Mouse (Mus musculus): ENCODE data around the gene Xxylt1.

The Xxylt1 gene

DNA sequence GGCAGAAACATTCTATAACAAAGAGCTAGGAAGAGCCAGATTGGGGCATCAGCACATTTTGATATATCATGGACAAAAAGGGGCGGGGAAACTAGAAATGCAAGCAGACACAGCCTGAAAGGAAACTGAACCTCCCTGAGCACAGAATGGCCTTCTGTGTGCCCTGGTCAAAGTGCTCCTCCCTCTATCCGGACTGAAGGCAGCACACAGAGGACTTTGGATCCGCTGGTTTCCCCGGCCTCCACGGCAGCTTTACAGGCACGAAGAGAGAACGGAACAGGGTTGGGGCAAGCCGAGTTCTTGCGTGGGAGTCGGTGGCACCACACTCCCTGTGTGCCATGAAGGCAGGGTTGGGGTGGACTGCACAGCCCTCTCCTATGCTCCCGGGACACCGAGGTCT lies 121.5 kb downstream of the Xxylt1 start:
- no peak for DNase-seq (ENCODE audit: low read depth, low spot score)

DNA sequence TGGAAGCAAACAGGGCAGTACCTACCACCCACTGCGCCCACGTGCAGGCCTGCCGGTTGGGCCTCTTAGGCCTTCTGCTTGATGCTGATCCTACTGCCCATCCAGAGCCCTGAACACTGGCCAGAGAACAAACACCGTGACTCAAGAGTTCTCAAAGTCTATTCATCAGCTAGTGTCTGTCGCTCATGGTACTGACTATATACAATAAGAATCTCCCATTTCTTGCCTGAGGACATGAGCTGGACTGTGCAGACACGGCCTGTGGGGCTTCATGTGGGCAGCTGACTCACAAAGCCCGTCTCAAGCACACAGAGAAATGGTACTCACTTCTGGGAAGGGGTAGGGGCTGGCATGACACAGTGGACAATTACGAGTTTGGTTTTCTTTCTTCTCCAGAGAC lies 125.1 kb downstream of the Xxylt1 start:
- no peak for DNase-seq (ENCODE audit: low read depth, low spot score)

- no peak for DNase-seq (ENCODE audit: low read depth, low spot score)
Measured at GRCm38 (mm10) chr16:30948636-30949035, 132.6 kb downstream of the Xxylt1 start.

- no peak for DNase-seq (ENCODE audit: low read depth, low spot score)
Measured at GRCm38 (mm10) chr16:30948216-30948615, 133.0 kb downstream of the Xxylt1 start.

DNA sequence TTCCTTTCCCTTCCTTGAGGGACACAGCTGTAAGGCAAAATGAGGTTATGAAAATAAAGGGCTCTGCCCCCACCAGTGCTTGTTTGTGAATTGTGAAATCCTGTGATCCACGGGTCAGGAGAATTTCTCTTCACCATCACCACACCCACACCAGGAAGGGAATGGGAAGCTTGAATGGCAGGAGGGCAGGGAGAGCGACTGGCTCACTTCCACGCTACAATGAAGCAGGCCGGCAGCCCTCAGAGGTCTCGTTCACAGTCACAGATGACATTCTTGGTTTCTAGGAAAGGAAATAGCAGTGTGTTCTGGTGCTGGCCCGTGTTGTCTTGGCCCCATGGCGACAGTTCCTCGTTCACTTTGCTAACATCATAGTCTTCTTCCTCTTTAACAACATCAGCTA lies 136.3 kb downstream of the Xxylt1 start:
- no peak for DNase-seq (ENCODE audit: low read depth, low spot score)

DNA sequence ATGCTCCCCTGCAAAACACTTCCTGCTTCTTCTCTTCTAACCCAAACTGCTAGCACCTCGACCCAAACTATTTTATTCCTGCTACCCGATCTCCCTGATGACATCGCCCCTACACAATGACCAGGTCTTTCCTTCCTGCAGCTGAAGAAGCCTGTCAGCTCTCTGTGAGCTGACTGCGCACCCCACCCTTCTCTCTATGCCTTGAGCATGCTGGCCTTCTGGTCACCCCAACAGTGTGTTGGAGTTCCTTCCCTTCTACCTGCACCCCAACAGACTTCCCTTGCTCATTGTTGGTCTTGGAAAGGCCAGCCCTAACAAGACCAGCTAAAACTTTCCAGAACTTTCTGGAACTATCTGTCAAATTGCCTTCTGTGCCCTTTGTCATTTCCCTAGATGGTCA lies 137.3 kb downstream of the Xxylt1 start:
- DNase-seq (ENCODE audit: low read depth, low spot score): no peak

- DNase-seq (ENCODE audit: low read depth, low spot score): no peak
Measured at GRCm38 (mm10) chr16:30940699-30941098, 140.5 kb downstream of the Xxylt1 start.

DNA sequence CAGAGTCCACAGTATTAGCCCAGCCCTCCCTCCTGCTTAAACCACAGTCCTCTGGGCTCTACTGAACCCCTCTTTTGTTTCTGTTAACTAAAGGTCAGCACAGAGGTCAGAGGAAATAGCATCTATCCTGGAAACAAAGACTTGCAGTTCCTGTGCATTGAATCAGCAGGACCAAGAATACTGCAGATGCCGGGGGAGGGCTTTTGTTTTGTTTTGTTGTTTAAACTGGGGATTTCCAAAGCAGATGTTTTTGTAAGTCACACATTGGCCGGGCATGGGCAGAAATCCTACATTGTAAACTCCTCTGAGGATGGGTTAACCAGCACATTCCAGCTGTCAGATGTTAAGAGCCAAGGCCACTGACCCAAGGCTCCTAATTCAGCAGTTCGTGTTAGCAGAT lies 141.3 kb downstream of the Xxylt1 start:
- peak; percentile 44 for DNase-seq (ENCODE audit: low read depth, low spot score)

DNA sequence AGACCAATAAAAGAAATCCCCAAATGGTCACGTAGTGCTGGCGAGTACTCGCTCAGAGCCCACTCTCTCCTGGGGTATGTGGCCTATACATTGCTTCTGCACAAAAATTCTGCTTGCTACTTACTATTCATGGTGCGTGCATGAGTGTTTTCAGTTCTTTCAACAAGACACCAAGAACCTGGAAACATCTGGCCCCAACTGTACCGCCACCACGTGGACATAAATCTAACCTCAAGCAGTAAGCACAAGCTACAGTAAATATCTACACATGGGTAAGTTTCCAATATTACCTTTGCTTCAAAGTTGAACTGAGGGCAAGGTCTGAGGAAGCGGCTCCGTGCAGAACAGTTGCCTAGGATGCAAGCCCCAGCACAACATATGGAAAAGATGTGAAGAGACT lies 142.0 kb downstream of the Xxylt1 start:
- no peak for DNase-seq (ENCODE audit: low read depth, low spot score)

- no peak for DNase-seq (ENCODE audit: low read depth, low spot score)
Measured at GRCm38 (mm10) chr16:30938664-30939063, 142.6 kb downstream of the Xxylt1 start.

- DNase-seq (ENCODE audit: low read depth, low spot score): no peak
Measured at GRCm38 (mm10) chr16:30937665-30938064, 143.6 kb downstream of the Xxylt1 start.

DNA sequence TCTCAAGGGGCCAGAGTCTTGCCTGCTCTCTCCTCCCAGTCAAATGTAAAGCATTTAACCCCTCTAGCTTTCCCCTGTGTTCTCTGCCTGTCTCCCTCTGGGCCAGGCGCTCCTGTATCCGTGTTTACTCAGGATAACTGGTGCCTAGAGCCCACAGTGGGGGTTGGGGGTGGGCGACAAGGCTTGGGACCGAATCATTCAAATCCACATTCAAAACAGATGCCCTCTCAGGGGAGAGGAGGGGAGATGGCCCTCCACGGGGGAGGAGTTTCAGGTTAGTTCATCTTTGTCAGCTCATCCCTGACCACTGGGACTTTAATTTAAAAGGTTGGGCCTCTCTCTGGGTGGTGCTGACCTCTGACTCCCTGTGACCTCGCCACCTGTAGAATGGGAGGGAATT lies 144.8 kb downstream of the Xxylt1 start:
- DNase-seq (ENCODE audit: low read depth, low spot score): no peak

GRCm38 (mm10) chr16:30936012-30936461 lies 145.2 kb downstream of the Xxylt1 start:
- no peak for DNase-seq (ENCODE audit: low read depth, low spot score)

- no peak for DNase-seq (ENCODE audit: low read depth, low spot score)
Measured at GRCm38 (mm10) chr16:30934967-30935690, 146.1 kb downstream of the Xxylt1 start.

DNA sequence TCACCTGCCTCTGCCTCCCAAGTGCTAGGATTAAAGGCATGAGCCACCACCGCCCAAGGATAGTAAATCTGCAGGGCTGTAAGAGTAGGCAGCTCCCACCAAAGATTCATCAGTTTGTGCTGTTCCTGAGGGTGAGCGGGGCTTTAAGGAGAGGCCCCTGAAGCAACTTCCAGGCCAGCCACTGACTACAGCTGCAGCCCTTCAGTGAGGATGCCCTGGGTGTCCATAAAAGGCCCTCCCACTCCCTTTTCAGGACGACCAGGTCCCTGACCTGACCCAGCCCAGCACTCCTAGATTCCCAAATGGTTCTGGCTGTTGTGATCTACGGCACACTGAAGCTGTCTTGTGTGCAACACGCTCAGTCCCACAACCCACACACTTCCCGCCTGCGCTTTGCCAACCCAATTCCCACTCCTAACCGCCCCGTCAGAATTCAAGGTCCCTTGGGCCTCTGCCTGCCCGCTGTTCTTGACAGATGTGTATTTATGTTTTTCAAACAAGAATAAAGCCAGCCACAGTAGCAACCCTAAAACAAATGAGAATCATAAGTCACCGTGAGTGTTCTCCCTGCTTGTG lies 146.9 kb downstream of the Xxylt1 start:
- DNase-seq (ENCODE audit: low read depth, low spot score): no peak

GRCm38 (mm10) chr16:30933366-30933765 lies 147.9 kb downstream of the Xxylt1 start:
- no peak for DNase-seq (ENCODE audit: low read depth, low spot score)

DNA sequence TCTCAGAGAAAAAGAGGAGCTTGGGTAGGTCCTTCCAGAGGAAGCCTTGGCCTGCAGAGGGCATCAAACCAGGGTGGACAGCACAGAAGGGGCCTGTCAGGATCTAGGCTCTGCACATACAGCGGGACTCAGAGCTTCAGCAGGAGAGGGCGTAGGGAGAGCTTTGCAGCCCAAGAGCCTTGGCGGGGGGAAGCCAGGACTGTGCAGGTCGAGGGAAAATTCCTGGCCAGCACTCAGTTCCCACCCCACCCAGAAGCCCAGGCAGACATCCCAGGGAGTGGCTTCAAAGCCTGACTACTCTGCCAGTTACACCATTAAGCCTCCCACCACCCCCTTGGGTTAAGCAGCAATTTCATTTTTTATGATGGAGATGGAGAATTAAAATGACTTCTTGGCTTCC lies 148.4 kb downstream of the Xxylt1 start:
- no peak for DNase-seq (ENCODE audit: low read depth, low spot score)

- DNase-seq (ENCODE audit: low read depth, low spot score): no peak
Measured at GRCm38 (mm10) chr16:30932196-30932595, 149.0 kb downstream of the Xxylt1 start.

DNA sequence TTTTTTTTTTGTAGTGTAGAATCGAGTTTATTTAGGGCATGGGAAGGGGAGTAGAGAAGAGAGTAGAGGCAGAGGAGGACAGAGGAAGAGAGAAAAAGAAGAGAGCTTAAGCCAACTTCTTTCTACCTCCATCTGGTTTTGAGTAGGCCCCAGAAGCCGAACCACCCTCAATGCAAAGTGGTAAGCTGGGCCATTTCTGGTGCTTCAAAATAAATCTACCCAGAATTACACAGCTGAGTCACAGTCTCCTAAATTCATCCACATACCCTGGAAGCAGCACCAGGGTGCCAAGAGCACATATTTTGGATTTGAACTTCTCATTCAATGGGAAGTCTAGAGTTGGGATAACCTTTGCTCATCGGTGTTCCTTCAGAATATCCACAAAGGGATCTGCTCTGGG lies 152.1 kb downstream of the Xxylt1 start:
- no peak for DNase-seq (ENCODE audit: low read depth, low spot score)

DNA sequence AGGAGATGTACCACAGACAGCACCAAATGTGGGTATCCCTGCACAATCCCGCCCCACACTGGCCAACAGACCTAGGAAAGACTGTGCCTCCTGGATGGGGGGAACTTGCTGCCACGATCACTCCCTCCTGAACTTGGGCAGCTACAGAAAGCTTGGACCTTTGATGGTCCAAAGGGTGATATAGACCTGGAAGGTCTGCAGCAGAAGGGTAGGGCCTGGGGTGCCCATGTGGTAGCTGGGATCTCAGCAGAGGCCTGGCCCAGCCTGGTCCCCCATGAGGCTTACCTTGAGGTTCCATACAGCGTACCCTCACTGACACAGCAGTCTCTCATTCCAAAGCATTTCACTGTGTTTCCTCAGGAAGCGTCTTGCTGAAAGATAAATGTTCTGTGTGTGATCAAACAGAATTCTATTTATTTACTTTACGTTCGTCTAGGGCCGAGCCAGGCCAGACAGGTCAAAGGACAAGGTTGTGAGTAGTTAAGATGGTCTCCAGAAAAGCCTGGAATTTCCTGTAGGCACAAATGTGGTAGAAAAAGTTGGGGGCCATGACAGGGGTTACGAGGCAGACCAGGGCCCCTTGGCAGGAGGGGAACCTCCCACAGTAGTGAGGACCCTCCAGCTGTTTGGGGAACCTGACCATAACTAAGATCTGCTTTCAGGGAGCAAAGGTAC lies 153.0 kb downstream of the Xxylt1 start:
- DNase-seq (ENCODE audit: low read depth, low spot score): no peak

- DNase-seq (ENCODE audit: low read depth, low spot score): no peak
Measured at GRCm38 (mm10) chr16:30925496-30925895, 155.7 kb downstream of the Xxylt1 start.

DNA sequence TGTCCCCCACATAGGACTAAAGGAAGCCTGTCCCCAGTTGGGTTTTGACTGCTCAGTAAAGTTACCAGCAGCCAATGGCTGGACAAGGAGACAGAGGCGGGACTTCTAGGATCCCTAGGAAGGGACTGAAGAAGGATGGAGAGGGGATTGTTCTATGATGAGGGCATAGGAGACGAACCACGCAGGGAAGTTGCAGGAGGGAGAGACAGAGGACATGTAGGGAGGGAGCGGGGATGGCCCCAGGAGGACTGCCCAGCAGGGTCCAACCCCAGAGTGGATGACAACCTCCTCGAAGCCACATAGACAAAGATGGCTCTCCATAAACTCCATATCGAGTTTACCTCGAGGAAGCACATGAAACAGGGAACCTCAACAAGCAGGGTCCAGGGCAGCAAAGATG lies 157.3 kb downstream of the Xxylt1 start:
- no peak for DNase-seq (ENCODE audit: low read depth, low spot score)

- DNase-seq (ENCODE audit: low read depth, low spot score): no peak
Measured at GRCm38 (mm10) chr16:30922548-30922947, 158.7 kb downstream of the Xxylt1 start.

Data from skeletal muscle tissue, adult 2 months (tissue).